Mouse (Mus musculus): ENCODE measurements at regions not wholly inside any gene's neighbourhood (a gene's known extent, or its start where the extent isn't known, plus 50 kb on each side); places are given as distances from the start of the nearest gene placed in this dataset.

DNA sequence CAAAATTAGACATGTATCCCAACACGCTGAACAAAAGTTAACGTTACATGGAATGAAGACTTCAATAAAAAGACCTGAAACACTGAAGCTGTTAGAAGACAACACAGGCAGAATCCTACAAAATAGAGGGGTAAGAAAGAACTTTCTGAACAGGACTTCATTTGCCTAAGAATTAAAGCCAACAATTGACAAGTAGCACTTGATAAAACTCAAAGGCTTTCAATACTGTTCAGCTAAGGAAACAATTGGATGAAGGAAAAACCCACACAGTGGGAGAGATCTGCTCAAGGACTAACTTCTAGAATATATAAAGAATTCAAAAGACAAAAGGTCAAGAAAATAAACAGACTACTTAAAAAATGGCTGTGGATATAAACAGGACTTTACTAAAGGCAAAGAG is 535.2 kb upstream of the Adamts9 start:
- no peak for DNase-seq

DNA sequence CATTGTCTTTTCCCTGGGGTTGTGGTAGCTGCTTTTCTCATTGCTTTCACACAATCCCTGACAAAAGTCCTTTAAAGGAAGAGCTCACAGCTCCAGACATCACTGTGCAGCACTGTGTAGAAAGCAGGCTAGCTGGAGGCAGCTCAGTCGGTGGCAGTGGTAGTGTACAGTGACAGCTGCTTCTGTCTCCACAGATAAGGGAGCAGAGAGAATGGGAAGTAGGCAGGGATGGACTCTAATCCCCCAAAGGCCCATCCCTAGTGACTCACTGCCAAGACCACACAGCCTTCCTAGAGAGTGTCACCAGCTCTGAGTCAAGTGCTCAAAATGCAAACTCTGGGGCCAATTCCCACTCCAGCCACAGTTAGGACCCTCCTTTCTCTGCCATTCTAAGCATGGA is 531.7 kb upstream of the Adamts9 start:
- no peak for DNase-seq

DNA sequence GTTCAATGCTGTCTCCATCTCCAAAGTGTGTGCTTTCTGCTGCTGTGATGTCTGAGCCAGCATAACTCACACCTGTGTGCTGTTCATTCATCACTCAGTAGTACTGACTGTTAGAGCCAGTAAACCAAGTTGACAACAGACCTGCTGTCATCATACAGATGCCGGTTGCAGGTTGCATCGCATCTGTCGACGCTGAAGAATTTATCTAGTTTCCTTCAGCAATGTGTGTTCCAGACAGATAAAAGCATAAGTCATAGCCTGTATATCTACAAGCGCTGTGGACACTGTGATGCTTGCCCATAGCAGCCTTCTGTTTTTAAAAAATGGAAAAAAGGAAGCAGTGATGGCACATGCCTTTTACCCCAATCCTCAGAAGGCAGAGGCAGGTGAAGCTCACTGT is 524.6 kb upstream of the Adamts9 start:
- DNase-seq: no peak

DNA sequence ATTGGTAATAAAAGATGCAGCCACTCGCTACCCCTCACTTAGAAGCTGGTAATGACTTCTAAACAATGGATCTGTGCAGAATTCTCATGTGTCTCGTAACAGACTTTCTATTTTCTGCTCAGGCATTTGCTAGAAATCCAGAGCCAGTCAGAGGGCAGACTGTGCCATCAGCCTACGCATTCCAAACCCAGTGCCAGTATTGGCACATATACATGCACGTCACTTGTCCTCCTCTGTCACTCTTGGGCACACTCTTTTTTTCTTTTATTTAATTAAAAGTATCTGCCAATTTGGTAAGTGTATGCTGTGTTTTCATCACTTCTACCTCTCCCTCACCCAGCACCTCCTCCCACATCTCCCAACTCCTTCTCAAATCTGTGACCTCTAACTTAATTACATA is 519.6 kb upstream of the Adamts9 start:
- DNase-seq: no peak

DNA sequence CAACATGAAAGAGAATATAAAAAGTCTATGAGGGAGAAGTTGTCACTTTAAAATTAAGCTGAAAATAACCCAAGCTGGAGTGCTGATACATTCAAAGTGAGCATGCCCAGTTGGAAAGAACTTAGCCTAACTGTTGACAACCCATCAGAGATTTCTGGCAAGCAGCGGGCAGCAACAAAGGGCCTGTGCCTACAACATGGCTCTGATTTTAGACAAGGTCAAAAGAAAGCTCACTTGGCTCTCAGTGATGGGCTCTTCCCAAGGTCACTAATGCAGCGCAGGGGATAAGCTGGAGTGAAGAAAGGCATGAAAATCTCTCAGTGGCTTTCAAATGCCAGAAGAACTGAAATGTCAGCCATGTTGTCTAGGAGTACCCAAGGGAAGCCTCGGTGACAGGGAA is 518.1 kb upstream of the Adamts9 start:
- DNase-seq: no peak

DNA sequence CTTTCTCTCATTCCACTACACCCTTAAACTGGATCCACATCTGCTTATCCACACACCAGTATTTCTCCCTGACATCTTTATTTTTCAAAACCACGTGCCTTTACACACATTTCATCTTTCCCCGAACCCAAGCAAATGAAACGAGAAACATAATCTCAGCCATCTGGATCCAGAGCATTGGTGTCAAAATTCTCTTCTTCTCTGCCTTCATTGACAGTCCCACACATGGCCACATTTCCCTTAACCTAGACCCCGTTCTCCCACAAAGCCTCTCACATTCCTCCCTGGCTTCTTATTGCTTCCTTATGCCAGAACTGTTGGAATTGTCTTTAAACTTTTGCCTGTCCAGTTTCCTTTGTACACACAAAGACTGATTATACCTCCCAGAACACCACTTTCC is 514.3 kb upstream of the Adamts9 start:
- DNase-seq: peak; percentile 17

DNA sequence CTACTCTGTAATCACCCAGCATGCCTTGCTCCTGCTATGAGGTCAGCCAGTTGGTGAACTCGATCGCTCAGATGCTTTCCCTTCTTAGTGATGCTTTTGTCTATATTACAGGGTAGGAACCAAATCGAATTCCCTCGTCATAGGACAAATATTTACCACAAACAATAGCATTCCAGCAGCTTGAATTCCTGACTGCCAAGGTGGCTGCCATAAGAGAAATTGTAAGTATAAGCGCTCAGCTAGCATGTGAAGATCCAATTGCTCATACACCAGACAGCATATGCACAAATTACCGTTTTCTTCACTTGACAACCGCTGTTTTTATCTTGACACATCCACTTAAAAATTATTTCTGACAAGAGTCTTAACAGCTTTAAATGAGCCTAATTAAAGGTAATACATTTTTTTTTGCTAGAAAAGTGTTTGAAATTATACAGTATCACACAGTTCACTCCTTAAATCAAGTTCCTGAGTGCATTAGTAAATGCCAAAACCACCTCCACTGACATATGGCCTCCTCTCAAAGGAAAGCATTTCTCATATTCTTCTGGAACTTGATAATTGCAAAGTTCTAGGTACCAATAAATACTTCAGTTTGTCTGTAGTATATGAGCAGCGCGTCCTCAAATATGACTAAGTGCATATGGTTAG is 513.2 kb upstream of the Adamts9 start:
- DNase-seq: no peak

DNA sequence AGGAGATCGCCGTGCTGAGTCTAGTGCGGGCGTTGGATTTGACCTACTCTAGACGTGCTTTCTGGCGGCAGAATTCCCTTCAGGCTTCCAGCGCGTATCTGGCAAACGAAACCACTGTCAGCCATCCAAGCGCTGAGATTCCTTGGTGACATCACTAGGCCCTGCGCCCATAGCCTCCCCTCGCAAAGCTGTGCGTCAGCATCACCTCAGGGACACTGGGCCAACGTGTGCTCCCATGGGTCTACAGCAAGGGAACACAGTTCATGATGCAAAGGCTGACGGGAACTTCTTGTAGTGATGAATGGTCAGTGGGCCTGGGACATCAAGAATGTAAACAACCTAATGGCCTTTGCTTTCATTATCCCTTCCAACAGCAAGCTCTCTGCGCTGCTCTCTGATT is 502.3 kb upstream of the Adamts9 start:
- DNase-seq: no peak

DNA sequence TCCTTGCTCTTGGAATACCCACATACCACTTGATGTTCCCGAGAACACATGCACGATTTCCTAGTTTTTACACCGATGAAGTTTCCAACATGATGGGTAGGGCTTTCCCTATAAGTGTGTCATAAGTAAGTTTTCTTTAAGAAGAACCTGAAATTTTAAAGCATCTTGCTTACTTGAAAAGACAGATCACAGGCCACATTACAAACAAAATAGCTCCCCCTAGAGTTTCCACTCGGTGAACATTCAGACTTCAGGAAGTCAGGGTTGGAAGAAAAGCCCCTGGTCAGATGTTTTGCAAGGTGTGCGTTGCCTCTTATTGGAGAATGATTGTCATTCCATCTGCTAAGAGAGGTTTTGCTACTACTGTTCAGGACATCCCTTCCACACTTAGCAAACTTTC is 501.8 kb upstream of the Adamts9 start:
- peak; percentile 70 for DNase-seq

DNA sequence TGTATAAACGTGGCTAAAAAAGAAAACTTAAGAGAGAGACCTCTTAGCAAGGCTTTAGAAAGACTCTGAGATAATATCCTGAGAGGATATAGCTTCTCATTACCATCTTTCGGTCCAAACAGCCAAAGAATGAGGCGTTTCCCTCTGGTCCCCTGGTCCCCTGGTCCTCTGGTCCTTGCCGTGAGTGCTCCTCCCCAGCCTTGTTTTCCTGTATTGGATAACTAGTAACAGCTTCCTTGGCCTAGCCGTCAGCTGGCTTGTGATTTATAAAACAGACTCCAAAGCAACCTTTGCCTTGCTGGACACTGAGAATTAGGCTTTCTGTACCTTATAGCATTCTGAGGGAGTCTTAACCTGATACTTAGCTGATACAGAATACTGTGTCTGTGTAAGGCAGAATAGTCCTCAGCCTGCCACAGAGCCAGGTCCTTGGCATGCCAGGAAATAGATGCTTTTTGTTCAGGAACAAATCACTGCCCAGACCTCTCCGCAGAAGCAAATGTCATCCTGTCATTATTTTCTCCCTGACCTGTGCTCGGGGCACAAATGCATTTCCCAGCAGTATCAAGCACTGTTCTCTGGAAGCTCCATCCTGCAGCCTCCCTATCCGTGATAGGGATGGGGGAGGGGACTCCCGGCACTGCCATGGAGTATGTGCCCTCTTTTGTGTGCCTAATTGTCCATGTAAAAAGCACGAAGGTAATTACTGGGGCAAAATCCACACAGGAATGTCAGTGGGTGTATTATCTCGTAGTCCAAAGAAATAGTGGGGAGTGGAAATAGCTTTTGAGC is 500.7 kb upstream of the Adamts9 start:
- peak; percentile 49 for DNase-seq

DNA sequence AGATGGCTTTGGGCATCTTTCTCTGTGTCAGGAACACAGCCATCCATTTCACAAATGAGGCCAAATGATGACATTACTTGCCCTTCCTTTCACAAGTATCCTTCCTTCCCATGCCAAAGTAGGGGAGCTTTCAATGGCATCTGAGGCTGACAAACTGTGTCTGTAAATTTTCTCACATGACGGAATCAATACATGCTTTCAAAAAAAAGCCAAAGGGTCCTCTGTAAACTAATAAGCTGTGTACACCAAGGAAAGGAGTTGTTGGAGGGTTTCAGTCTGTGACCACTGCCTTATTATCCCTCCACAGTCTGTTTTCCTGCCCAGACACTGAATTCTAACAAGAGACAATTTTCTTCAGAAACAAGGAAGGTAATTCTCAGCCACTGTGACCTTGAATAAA is 490.2 kb upstream of the Adamts9 start:
- DNase-seq: no peak

DNA sequence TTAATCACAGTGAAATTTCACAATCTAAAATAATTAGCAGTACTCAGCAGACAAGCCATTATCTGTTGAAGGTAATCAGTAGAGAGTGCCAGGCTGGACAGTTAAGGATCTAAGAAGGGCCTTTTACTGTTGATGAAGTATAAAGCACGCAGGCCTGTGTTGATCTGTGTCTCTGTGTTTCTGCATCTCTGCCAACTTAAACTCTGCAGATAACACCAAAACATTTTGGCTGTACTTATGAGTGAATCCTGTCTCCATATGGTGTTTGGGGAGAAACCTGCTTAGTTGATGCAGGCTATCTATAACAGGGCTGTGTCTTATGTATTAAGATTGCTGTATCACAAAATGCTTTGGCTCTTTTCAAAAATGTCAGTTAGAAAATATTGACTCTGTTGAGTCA is 482.8 kb upstream of the Adamts9 start:
- no peak for DNase-seq

DNA sequence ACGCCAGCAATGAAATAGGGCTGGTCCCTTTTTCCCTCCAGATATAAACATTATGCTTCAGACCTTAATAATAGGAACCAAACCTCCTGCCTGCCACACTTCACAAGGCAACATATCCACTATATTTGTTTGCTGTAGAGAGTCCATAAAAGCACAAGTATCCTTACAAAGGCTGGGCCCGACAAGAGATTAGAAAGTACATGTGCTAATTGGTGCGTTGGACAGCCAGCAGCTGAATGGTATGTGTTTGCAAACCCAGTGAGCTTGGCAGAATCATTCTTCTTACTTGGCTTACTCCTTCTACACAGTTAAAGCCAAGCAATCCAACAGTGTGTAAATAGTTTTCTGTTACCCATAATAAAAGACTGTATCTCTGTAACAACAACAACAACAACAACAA is 479.6 kb upstream of the Adamts9 start:
- no peak for DNase-seq

DNA sequence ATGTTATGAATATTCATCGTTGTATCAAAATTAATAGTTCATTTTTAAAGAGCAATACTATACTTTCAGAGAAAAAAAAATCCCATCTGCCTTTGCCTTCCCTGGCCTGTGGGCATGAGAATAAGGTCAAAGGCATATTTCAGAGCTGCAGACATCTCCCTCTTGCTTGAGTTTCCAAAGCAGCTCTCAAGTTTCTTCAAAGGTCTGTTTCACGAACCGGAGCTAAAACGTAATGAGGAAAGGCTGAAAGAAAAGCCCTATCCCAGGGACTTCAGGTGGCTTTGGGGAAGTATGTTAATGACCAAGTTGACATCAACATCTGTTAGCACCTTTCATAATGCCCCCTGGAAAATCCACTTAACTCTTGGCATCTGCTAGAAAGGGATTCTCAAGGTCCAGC is 479.0 kb upstream of the Adamts9 start:
- no peak for DNase-seq

DNA sequence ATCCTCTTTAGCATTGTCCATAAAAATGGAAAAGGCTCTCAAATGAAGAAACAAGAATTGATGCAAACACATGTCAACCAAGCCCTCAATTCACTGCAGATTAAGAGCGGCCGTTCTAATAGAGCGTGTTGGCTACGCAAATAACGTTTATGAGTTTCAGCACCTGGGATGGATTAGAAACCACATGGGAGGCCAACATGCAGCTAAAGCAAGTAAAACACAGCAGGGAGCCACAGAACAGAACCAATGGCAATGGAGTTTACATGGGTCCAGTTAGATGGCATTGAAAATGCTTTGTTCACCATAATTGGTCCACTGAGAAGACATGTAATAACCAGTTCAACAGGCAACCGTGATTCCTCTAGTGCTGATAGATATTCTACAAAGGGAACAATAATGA is 474.3 kb upstream of the Adamts9 start:
- peak; percentile 29 for DNase-seq

DNA sequence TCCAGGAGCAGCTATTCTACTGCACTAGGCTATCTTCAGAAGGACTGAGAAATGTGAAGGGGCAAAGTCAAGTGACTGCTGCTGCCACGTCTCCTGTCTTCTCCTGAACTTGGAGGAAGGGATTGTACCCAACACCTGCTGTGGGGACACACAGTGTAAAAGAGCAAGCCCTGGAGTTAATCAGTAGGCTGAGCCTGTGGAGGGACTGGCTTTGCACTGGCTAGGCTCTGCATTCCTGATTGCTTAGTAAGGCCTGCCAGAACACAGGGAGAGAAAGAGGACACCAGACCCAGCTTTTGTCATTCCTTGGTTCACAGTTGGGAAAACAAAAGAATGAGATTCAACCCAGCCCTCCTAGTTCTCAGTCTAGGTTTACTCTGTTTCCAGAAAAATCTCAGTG is 472.7 kb upstream of the Adamts9 start:
- DNase-seq: peak; percentile 8

DNA sequence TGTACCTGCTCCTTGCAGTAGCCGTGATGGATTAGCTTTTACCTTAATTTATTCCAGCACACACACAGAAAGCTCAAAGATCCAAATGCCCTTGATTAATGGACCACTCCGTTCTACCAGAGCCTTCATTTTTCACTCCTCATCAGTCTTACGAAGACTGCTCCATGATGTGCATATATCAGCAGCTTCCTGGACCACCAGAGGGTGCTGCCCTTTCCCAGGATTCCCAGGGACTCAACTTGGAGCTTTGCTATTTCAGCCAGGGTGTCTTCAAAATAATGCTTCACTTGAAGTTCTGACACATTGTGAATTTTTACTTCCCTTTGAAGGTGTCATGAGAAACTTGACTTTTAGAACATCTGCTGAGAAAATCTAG is 467.8 kb upstream of the Adamts9 start:
- DNase-seq: no peak

DNA sequence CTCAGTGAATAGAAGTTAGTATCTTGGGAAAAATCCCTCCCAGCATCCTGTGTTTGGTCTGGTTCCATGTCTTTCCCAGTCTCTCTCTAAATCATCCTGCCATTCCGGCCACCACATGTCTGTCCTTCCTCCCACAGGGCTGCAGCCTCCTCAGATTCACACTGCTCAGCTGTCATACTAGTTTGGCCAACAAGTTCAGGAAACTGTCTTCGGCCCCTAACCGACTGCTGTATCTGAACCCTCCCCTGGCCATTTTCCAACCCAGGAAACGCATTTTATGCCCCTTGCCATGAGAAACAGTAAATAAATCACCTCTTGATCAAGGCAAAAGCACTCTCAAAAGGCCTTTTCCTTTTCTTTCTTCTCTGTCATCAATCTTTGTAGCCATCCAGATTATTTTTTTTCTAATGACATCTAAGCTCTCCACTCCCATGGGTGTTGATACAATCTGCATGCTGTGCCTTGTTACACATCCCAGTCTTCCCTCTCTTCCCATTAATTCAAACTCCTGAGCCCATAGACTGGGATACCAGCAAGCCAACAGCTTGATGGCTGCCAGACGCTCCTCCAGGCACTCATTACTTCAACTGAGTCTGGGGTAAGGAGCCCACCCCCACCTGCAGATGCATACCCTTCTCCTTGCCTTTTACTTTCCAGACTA is 467.3 kb upstream of the Adamts9 start:
- DNase-seq: peak; percentile 44

DNA sequence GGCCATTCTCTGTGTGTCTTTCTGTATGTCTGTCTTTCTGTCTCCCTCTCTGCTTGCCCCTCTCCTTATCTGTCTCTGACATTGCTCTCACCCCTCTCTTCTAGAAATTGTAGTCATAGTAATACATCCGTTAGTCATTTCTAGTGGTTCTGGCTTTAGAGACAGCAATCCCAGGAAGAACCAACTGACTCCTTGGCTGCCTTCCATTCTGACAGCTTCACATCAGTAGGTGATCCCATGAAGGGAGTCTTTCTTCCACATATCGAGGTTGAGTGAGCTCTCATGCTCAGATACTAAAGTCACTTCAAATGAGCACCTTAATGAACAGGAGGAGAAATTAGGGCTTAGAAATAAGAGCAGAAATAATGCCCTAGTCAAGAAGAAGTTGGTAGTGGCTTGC is 455.3 kb upstream of the Adamts9 start:
- DNase-seq: no peak

DNA sequence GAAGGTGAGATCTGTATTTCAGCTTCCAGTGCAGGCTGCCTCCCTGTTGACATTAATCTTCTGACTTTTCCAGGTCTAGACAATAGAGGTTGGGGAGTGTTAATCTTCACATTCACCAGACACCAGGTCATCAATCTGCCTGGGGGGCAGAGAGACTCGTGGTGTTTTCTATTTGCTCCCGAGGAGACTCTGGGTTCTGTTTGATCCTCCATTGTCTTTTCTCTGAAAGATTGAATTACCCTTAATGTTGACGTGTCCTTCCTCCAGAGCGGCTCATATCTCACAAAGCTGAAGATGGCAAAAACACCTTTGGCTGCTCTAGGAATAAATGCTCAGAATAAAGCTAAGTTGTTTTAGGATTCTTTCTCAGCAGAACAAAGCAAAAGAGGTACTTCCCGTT is 453.8 kb upstream of the Adamts9 start:
- DNase-seq: peak; percentile 18

DNA sequence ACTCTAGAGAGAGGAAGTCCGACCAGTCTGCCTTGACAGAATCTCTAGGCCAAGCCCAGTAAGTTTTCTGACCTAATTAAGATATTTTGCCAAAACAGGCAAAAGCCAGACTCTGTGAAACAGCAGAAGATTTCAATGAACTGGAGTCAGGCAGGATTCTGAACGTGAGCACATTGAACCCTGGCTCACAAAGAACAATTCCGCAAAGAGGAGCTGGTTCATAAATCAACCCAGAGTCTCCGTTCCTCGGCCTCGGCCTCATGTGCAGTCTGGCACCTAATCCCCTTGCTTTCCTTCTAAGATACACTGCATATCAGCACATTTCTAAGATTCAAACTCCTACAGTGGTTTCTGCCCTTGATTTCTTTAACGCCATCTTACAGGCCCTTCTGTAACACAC is 452.7 kb upstream of the Adamts9 start:
- DNase-seq: peak; percentile 55

DNA sequence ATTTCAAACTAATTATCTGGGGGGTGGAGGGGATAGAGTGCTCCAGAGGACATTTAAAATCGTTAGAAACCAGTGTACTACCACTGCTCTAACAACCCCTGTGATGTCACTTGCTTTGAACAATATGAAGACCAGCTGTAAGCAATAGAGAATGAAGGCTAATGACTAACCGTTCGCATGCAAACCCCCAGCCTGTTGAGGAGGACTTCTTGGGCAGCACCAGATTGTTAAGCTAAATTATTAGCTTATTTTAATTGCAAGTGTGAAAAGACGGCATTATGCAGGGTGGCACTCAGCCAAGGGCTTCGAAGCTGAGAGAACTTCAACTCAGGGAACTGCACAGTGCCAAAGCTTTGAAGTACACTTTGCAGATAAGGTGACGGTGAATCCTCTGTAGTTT is 452.0 kb upstream of the Adamts9 start:
- DNase-seq: peak; percentile 13

DNA sequence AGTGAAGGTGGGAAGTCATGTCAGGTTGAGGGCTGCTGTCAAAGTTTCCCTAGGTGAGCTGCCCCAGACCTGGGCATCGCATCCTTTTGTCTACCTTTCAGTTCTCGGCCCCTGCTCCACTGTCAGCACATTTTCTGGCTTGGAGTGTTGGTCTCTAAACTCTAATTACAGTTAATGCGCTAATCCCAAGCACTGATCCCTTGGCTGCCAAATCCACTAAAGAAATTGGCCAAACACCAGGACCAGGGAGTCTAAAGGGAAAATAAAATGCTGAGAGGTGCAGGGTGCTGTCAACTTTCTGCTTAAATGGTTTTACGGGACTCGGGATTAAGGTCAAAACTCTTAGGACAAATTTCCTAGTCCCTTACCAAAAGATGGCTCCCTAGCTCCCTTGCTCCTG is 450.3 kb upstream of the Adamts9 start:
- DNase-seq: no peak

DNA sequence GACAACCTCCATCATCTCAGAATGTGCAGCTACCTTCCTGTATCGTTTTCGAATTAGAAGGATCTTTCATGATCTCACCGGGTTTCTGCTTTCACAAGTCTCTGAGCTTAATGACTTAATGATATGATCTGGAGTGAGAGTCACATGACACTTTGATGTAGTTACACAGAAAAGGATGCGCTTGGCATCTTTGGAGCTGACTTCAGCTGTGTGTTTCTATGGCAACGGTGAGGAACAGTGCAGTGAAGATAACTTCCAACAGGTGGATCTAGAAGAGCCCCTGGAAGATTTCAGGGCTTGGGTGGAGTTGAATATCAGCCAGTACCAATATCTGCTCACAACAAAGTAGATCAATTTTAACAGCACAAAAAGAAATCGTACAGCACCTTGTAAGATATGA is 449.1 kb upstream of the Adamts9 start:
- peak; percentile 7 for DNase-seq

Measured in embryo, embryonic 11 days (tissue).